ENCODE assay signal across 8 mouse cellular contexts in the genomic region with DNA sequence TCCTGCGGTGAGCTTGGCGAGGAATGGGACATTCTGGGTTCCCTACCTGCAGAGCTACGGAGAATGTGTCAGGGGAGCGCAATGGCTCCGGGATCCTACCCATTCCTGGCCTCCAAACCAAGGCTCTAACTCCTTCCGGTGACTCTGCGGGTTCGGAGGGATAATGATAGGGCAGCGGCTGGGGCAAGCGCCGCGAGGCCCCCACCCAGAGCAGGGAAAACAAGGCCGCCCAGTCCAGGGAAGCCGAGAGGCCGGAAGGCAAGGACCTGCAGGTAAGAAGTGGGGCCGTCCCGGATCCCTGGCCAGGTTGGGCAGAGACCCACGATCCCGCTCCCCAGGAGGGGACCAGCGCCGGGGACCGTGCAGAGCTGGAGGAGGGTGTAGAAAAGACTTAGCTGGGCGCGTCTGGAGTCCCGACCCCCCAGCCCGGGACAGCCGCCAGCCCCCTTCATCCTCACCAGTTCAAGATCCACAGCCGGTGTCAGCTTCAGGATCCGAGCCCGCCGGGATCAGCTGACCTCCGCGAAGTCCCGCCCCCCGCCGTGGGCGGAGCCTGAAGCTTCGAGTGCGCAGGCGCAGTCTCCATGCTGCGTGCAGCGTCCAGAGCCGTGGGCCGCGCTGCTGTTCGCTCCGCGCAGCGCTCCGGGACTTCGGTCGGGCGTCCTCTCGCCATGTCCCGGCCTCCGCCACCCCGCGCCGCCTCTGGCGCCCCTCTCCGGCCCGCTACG. TPM values are rescaled to one million over a fixed set of nuclear protein-coding genes. Genes with fewer than 3 reads are reported as not detected.
DNase-seq lines count a peak whose midpoint lies in the region; ATAC-seq and TF ChIP-seq lines count a peak whose summit lies in the region.

A gene (minus strand): TSS at position 538 of the 728 bp plus-strand sequence.
A gene (plus strand): TSS at position 574 of the 728 bp plus-strand sequence.

- WGBS in forebrain, embryonic 12.5 days = under 1% methylated on average over 63 of the region's 63 CpGs
- under 1% methylated on average over 59 of the region's 63 CpGs for WGBS in heart, postnatal 0 days
- under 1% methylated on average over 63 of the region's 63 CpGs for WGBS in liver, embryonic 16.5 days (ENCODE audit: insufficient replicate concordance)
- under 1% methylated on average over 63 of the region's 63 CpGs for WGBS in neural tube, embryonic 13.5 days

- ATAC-seq in forebrain, embryonic 12.5 days (ENCODE audit: low FRiP score) = peak; percentile 92
- ATAC-seq in heart, postnatal 0 days (ENCODE audit: insufficient read depth, low read depth) = peak; percentile 92
- peak; percentile 85 for ATAC-seq in liver, embryonic 16.5 days (ENCODE audit: low read depth)
- ATAC-seq in neural tube, embryonic 13.5 days (ENCODE audit: low read depth) = peak; percentile 89

- no peak for TF ChIP-seq CTCF in E14TG2a.4 (conservative IDR thresholded peaks at IDR 0.05; ENCODE audit: low read length)
- no peak for TF ChIP-seq CTCF in heart, postnatal 0 days (IDR thresholded peaks at IDR 0.05; ENCODE audit: low read depth)
- no peak for TF ChIP-seq CTCF in testis, adult 2 months (IDR thresholded peaks at IDR 0.05; ENCODE audit: control insufficient read depth, insufficient read depth, insufficient replicate concordance, low read depth, low read length)

- DNase-seq in c-Kit-positive CD71-positive TER-119-positive erythroid progenitor cells, embryonic 14.5 days (ENCODE audit: low spot score) = peak; percentile 90
- peak; percentile 87 for DNase-seq in heart, postnatal 0 days (ENCODE audit: low spot score)
- DNase-seq in kidney, postnatal 4 days = peak; percentile 99

- no peaks in the 10 kb centered on the region for H3K9me3 ChIP-seq in E14TG2a.4 (ENCODE audit: low read length)
- H3K9me3 ChIP-seq in forebrain, embryonic 12.5 days = no peaks in the 10 kb centered on the region
- no peaks in the 10 kb centered on the region for H3K9me3 ChIP-seq in heart, postnatal 0 days (replicated peaks; ENCODE audit: control insufficient read depth, low read length)
- H3K9me3 ChIP-seq in liver, embryonic 16.5 days (replicated peaks; ENCODE audit: control insufficient read depth, low read length) = no peaks in the 10 kb centered on the region
- H3K9me3 ChIP-seq in neural tube, embryonic 13.5 days = no peaks in the 10 kb centered on the region

- TF ChIP-seq POLR2A in testis, adult 2 months (IDR thresholded peaks at IDR 0.05; ENCODE audit: control insufficient read depth, low read depth, low read length) = peak; percentile 85

- H3K36me3 ChIP-seq in E14TG2a.4 (ENCODE audit: insufficient read depth, low read length) = peaks cover 36% of the 10 kb centered on the region
- H3K36me3 ChIP-seq in forebrain, embryonic 12.5 days (replicated peaks) = peaks cover 18% of the 10 kb centered on the region
- peaks cover 18% of the 10 kb centered on the region; the same call in 1 of the 2 replicates for H3K36me3 ChIP-seq in heart, postnatal 0 days (replicated peaks; ENCODE audit: control insufficient read depth, insufficient read depth, low read length)
- H3K36me3 ChIP-seq in liver, embryonic 16.5 days (ENCODE audit: control insufficient read depth, insufficient read depth) = no peaks in the 10 kb centered on the region
- peaks cover 28% of the 10 kb centered on the region for H3K36me3 ChIP-seq in neural tube, embryonic 13.5 days
- no peaks in the 10 kb centered on the region; the same call in 1 of the 2 replicates for H3K36me3 ChIP-seq in testis, adult 2 months (ENCODE audit: control insufficient read depth, insufficient read depth, low read length)

- H3K27me3 ChIP-seq in E14TG2a.4 (ENCODE audit: insufficient read depth, low read length) = peaks cover 24% of the 10 kb centered on the region
- peaks cover 5% of the 10 kb centered on the region; the same call in 1 of the 2 replicates for H3K27me3 ChIP-seq in forebrain, embryonic 12.5 days
- no peaks in the 10 kb centered on the region for H3K27me3 ChIP-seq in heart, postnatal 0 days (ENCODE audit: control insufficient read depth, insufficient read depth, low read length)
- no peaks in the 10 kb centered on the region for H3K27me3 ChIP-seq in liver, embryonic 16.5 days (ENCODE audit: control insufficient read depth, insufficient read depth, low read depth, low read length)
- H3K27me3 ChIP-seq in neural tube, embryonic 13.5 days = 0 out of 2 replicates have a peak, but pooled peaks cover 5% of the 10 kb centered on the region
- no peaks in the 10 kb centered on the region for H3K27me3 ChIP-seq in testis, adult 2 months (ENCODE audit: control insufficient read depth, insufficient read depth, low read length)

- H3K4me2 ChIP-seq in forebrain, embryonic 12.5 days = peak within 1 kb of the TSS; percentile 97
- peak within 1 kb of the TSS; percentile 95 for H3K4me2 ChIP-seq in heart, postnatal 0 days (ENCODE audit: low read depth, low read length)
- H3K4me2 ChIP-seq in liver, embryonic 16.5 days (ENCODE audit: low read depth, low read length) = peak within 1 kb of the TSS; percentile 98
- H3K4me2 ChIP-seq in neural tube, embryonic 13.5 days = peak within 1 kb of the TSS; percentile 92

- H3K9ac ChIP-seq in forebrain, embryonic 12.5 days = peak within 1 kb of the TSS; percentile 91
- H3K9ac ChIP-seq in heart, postnatal 0 days (replicated peaks; ENCODE audit: low read depth, low read length) = peak within 1 kb of the TSS; percentile 67
- peak within 1 kb of the TSS; percentile 93 for H3K9ac ChIP-seq in liver, embryonic 16.5 days (ENCODE audit: low read depth, low read length)
- H3K9ac ChIP-seq in neural tube, embryonic 13.5 days = peak within 1 kb of the TSS; percentile 88

- TF ChIP-seq EP300 in heart, postnatal 0 days (IDR thresholded peaks at IDR 0.05; ENCODE audit: low read depth) = no peak

- H3K27ac ChIP-seq in forebrain, embryonic 12.5 days = peak within 1 kb of the TSS; percentile 69; the same call in 1 of the 2 replicates
- peak within 1 kb of the TSS; percentile 31; the same call in 1 of the 2 replicates for H3K27ac ChIP-seq in heart, postnatal 0 days (ENCODE audit: low read depth)
- peak within 1 kb of the TSS; percentile 68 for H3K27ac ChIP-seq in liver, embryonic 16.5 days (ENCODE audit: low read length)
- peak within 1 kb of the TSS; percentile 76 for H3K27ac ChIP-seq in neural tube, embryonic 13.5 days (replicated peaks)
- peak within 1 kb of the TSS; percentile 78 for H3K27ac ChIP-seq in testis, adult 2 months (ENCODE audit: control insufficient read depth, insufficient read depth, low read depth, low read length)

- peak within 1 kb of the TSS; percentile 99 for H3K4me3 ChIP-seq in E14TG2a.4 (replicated peaks; ENCODE audit: low read length)
- H3K4me3 ChIP-seq in forebrain, embryonic 12.5 days (replicated peaks) = peak within 1 kb of the TSS; percentile 86
- H3K4me3 ChIP-seq in heart, postnatal 0 days (ENCODE audit: low read depth, low read length) = peak within 1 kb of the TSS; percentile 87
- H3K4me3 ChIP-seq in liver, embryonic 16.5 days (ENCODE audit: low read depth, low read length) = peak within 1 kb of the TSS; percentile 90
- H3K4me3 ChIP-seq in neural tube, embryonic 13.5 days = peak within 1 kb of the TSS; percentile 82
- H3K4me3 ChIP-seq in testis, adult 2 months (ENCODE audit: control insufficient read depth, low read depth, low read length) = peak within 1 kb of the TSS; percentile 97

- H3K4me1 ChIP-seq in E14TG2a.4 (replicated peaks; ENCODE audit: low read depth, low read length) = peaks cover 42% of the 10 kb centered on the region
- H3K4me1 ChIP-seq in forebrain, embryonic 12.5 days = peaks cover 26% of the 10 kb centered on the region
- H3K4me1 ChIP-seq in heart, postnatal 0 days (ENCODE audit: control insufficient read depth, insufficient read depth) = peaks cover 14% of the 10 kb centered on the region
- peaks cover 24% of the 10 kb centered on the region for H3K4me1 ChIP-seq in liver, embryonic 16.5 days (ENCODE audit: control insufficient read depth, low read depth, low read length)
- H3K4me1 ChIP-seq in neural tube, embryonic 13.5 days (replicated peaks) = peaks cover 26% of the 10 kb centered on the region
- peaks cover 14% of the 10 kb centered on the region for H3K4me1 ChIP-seq in testis, adult 2 months (ENCODE audit: control insufficient read depth, insufficient read depth, low read length)

RNA-seq across cellular contexts. Expression of the first gene that starts in this region (rescaled TPM):
- polyA plus RNA-seq in forebrain, embryonic 12.5 days (2016; fragmentation: Nextera tagmentation; extraction: Ambion mirVana) = 11.6 and 12.5 TPM in 2 replicates
- total RNA-seq in heart, postnatal 0 days (2014; rRNA removed; ENCODE audit: low replicate concordance) = 6.8 and 20.6 TPM in 2 replicates
- 7.7 and 8.3 TPM in 2 replicates for polyA plus RNA-seq in heart, postnatal 0 days (2015; fragmentation: Nextera tagmentation; extraction: Ambion mirVana)
- polyA plus RNA-seq in liver, embryonic 16.5 days (2015; fragmentation: Nextera tagmentation; extraction: Ambion mirVana) = 14.1 and 14.4 TPM in 2 replicates
- 12.9 and 13.2 TPM in 2 replicates for polyA plus RNA-seq in neural tube, embryonic 13.5 days (2015; fragmentation: Nextera tagmentation; extraction: Ambion mirVana)
- polyA plus RNA-seq in testis, adult 2 months (2012; rRNA removed) = 5.5 and 5.7 TPM in 2 replicates

RNA-seq across cellular contexts. Expression of the second gene that starts in this region (rescaled TPM):
- 70.7 and 78.1 TPM in 2 replicates for polyA plus RNA-seq in forebrain, embryonic 12.5 days (2016; fragmentation: Nextera tagmentation; extraction: Ambion mirVana)
- 62.5 and 67.1 TPM in 2 replicates for total RNA-seq in heart, postnatal 0 days (2014; rRNA removed; ENCODE audit: low replicate concordance)
- 65.3 and 66.4 TPM in 2 replicates for polyA plus RNA-seq in heart, postnatal 0 days (2015; fragmentation: Nextera tagmentation; extraction: Ambion mirVana)
- polyA plus RNA-seq in liver, embryonic 16.5 days (2015; fragmentation: Nextera tagmentation; extraction: Ambion mirVana) = 58.1 and 74.1 TPM in 2 replicates
- polyA plus RNA-seq in neural tube, embryonic 13.5 days (2015; fragmentation: Nextera tagmentation; extraction: Ambion mirVana) = 55.6 and 58.6 TPM in 2 replicates
- 19.7 and 20.7 TPM in 2 replicates for polyA plus RNA-seq in testis, adult 2 months (2012; rRNA removed)

Comparison
In these comparisons a context has a peak if more than half of its experiments do, and no peak if none do; other contexts are left out.
1. Peak in every context shown above with its lines: DNase-seq, ATAC-seq, H3K4me3 ChIP-seq and H3K27ac ChIP-seq.